ENCODE assay signal across 15 mouse cellular contexts in genomic region chr4:34171265-34171862, GRCm38 (mm10).
A peak's percentile ranks its signal among the peaks of the same experiment; 100 is the strongest.
DNase-seq lines count a peak whose midpoint lies in the region; ATAC-seq and TF ChIP-seq lines count a peak whose summit lies in the region.
"Had no signal": no experiment of that assay in that cellular context is flagged by ENCODE, and none has a peak within 500 bp of the region (broad histone marks: within the 10 kb centered on the region; RNA-seq: fewer than 3 reads in every experiment).

No protein-coding gene starts in this region.

- no peak for TF ChIP-seq CTCF in hindbrain, postnatal 0 days (IDR thresholded peaks at IDR 0.05; ENCODE audit: low read depth)
- TF ChIP-seq CTCF in forebrain, postnatal 0 days (IDR thresholded peaks at IDR 0.05; ENCODE audit: low read depth), result 0 out of 2 replicates have a peak, but pooled peaks have one; percentile 10

- no peaks in the 10 kb centered on the region for H3K4me1 ChIP-seq in hindbrain, postnatal 0 days (ENCODE audit: insufficient read depth, low read length)
- peaks cover 4% of the 10 kb centered on the region for H3K4me1 ChIP-seq in hindbrain, embryonic 13.5 days (replicated peaks)
- no peaks in the 10 kb centered on the region for H3K4me1 ChIP-seq in forebrain, postnatal 0 days (ENCODE audit: insufficient read depth)
- H3K4me1 ChIP-seq in heart, embryonic 10.5 days, result no peaks in the 10 kb centered on the region
- H3K4me1 ChIP-seq: embryonic facial prominence, embryonic 15.5 days; liver, embryonic 13.5 days had no signal

- 38% methylated on average over 4 of the region's 4 CpGs for WGBS in hindbrain, postnatal 0 days
- 59% methylated on average over 4 of the region's 4 CpGs for WGBS in hindbrain, embryonic 13.5 days
- WGBS in forebrain, postnatal 0 days, result 29% methylated on average over 4 of the region's 4 CpGs
- 83% methylated on average over 4 of the region's 4 CpGs for WGBS in heart, embryonic 10.5 days

- no peaks in the 10 kb centered on the region for H3K27me3 ChIP-seq in hindbrain, postnatal 0 days (ENCODE audit: insufficient read depth, low read length)
- no peaks in the 10 kb centered on the region for H3K27me3 ChIP-seq in hindbrain, embryonic 13.5 days
- H3K27me3 ChIP-seq in forebrain, postnatal 0 days (ENCODE audit: insufficient read depth, low read length), result no peaks in the 10 kb centered on the region
- H3K27me3 ChIP-seq in heart, embryonic 10.5 days (ENCODE audit: insufficient read depth, poor library complexity, severe bottlenecking), result no peaks in the 10 kb centered on the region
- H3K27me3 ChIP-seq: embryonic facial prominence, embryonic 15.5 days; liver, embryonic 13.5 days; neural tube, embryonic 13.5 days had no signal

- no peaks in the 10 kb centered on the region for H3K9me3 ChIP-seq in hindbrain, postnatal 0 days (ENCODE audit: low read length)
- H3K9me3 ChIP-seq in hindbrain, embryonic 13.5 days, result no peaks in the 10 kb centered on the region
- no peaks in the 10 kb centered on the region for H3K9me3 ChIP-seq in forebrain, postnatal 0 days (ENCODE audit: low read length)
- no peaks in the 10 kb centered on the region for H3K9me3 ChIP-seq in heart, embryonic 10.5 days
- H3K9me3 ChIP-seq: embryonic facial prominence, embryonic 15.5 days; liver, embryonic 13.5 days; neural tube, embryonic 13.5 days had no signal

- H3K27ac ChIP-seq in hindbrain, postnatal 0 days, result no peak overlapping the region
- no peak overlapping the region for H3K27ac ChIP-seq in hindbrain, embryonic 13.5 days
- no peak overlapping the region for H3K27ac ChIP-seq in forebrain, postnatal 0 days (ENCODE audit: low read depth, low read length)
- no peak overlapping the region for H3K27ac ChIP-seq in heart, embryonic 10.5 days
- H3K27ac ChIP-seq: embryonic facial prominence, embryonic 15.5 days; liver, embryonic 13.5 days; neural tube, embryonic 13.5 days had no signal

- no peaks in the 10 kb centered on the region for H3K36me3 ChIP-seq in hindbrain, postnatal 0 days (ENCODE audit: insufficient read depth, low read length)
- H3K36me3 ChIP-seq in hindbrain, embryonic 13.5 days, result no peaks in the 10 kb centered on the region
- H3K36me3 ChIP-seq in forebrain, postnatal 0 days (ENCODE audit: insufficient read depth), result no peaks in the 10 kb centered on the region
- H3K36me3 ChIP-seq in heart, embryonic 10.5 days, result no peaks in the 10 kb centered on the region
- H3K36me3 ChIP-seq: embryonic facial prominence, embryonic 15.5 days; liver, embryonic 13.5 days; neural tube, embryonic 13.5 days had no signal

- H3K9ac ChIP-seq in hindbrain, postnatal 0 days (replicated peaks; ENCODE audit: low read length), result no peak overlapping the region
- H3K9ac ChIP-seq in hindbrain, embryonic 13.5 days, result no peak overlapping the region
- H3K9ac ChIP-seq in forebrain, postnatal 0 days, result peak overlapping the region; percentile 7; the same call in 1 of the 2 replicates
- H3K9ac ChIP-seq: embryonic facial prominence, embryonic 15.5 days; liver, embryonic 13.5 days; neural tube, embryonic 13.5 days had no signal

- H3K4me2 ChIP-seq in hindbrain, postnatal 0 days (ENCODE audit: low read depth, low read length), result no peak overlapping the region
- H3K4me2 ChIP-seq in hindbrain, embryonic 13.5 days, result no peak overlapping the region
- no peak overlapping the region for H3K4me2 ChIP-seq in forebrain, postnatal 0 days (ENCODE audit: low read depth)
- H3K4me2 ChIP-seq: embryonic facial prominence, embryonic 15.5 days; liver, embryonic 13.5 days; neural tube, embryonic 13.5 days had no signal

- H3K4me3 ChIP-seq in hindbrain, postnatal 0 days (ENCODE audit: low read length), result no peak overlapping the region
- no peak overlapping the region for H3K4me3 ChIP-seq in hindbrain, embryonic 13.5 days
- H3K4me3 ChIP-seq in forebrain, postnatal 0 days (ENCODE audit: low read depth, low read length), result no peak overlapping the region
- H3K4me3 ChIP-seq in heart, embryonic 10.5 days, result no peak overlapping the region
- H3K4me3 ChIP-seq: embryonic facial prominence, embryonic 15.5 days; liver, embryonic 13.5 days; neural tube, embryonic 13.5 days had no signal

- DNase-seq in hindbrain, postnatal 0 days (ENCODE audit: low spot score), result peak; percentile 23
- DNase-seq in forebrain, postnatal 0 days, result peak; percentile 61
- peak; percentile 7 to 40 for DNase-seq in layer of hippocampus, adult 8-10 months (ENCODE audit: low spot score in 2 of 2)
- peak; percentile 13 to 20 for DNase-seq in right cerebral cortex, adult 2 months (ENCODE audit: low spot score in 2 of 2)
- no peak for DNase-seq in heart, embryonic 10.5 days (ENCODE audit: low spot score)
- DNase-seq in yolk sac, embryonic 10.5 days (ENCODE audit: low spot score), result no peak
- no peak for DNase-seq in heart, postnatal 4 days
- DNase-seq: adrenal gland, postnatal 25 days; kidney, postnatal 10 days; liver, embryonic 13.5 days; thymus, adult 18-20 months had no signal

- no peak for ATAC-seq in hindbrain, postnatal 0 days
- ATAC-seq in hindbrain, embryonic 13.5 days (ENCODE audit: low FRiP score), result no peak
- peak; percentile 79 for ATAC-seq in forebrain, postnatal 0 days
- ATAC-seq: lung, postnatal 0 days had no signal

Comparison
In these comparisons a context has a peak if more than half of its experiments do, and no peak if none do; other contexts are left out.
1. DNase-seq: peak in hindbrain, postnatal 0 days (single experiment), forebrain, postnatal 0 days (single experiment), layer of hippocampus, adult 8-10 months (2 of 2) and right cerebral cortex, adult 2 months (2 of 2); none in heart, embryonic 10.5 days (single experiment), yolk sac, embryonic 10.5 days (single experiment) and heart, postnatal 4 days (single experiment).